Mouse (Mus musculus) embryonic fibroblast, embryonic 13.5 days (primary cell): ENCODE results near the gene Adssl1. TPM values are rescaled to one million over a fixed set of nuclear protein-coding genes. Genes with fewer than 3 reads are reported as not detected.

ENCODE experiments used
- H3K27ac ChIP-seq: 2 replicates; pipeline ENCODE4 v1.5.1; 2012; ENCODE audit warnings: low read length, control low read depth, inconsistent platforms; ENCODE audit not compliant: insufficient read depth
- H3K4me1 ChIP-seq: 2 replicates; pipeline ENCODE4 v1.6.1; 2011; ENCODE audit warnings: low read length; ENCODE audit not compliant: control insufficient read depth, insufficient read depth
- H3K4me3 ChIP-seq: 2 replicates; pipeline ENCODE4 v1.5.1; 2011; ENCODE audit warnings: mild to moderate bottlenecking, control low read depth, low read length; ENCODE audit not compliant: insufficient read depth
- CTCF ChIP-seq: IDR thresholded peaks from 2 replicates; pipeline ENCODE4 v1.5.1; 2011; ENCODE audit warnings: mild to moderate bottlenecking, control low read depth, low read length, moderate library complexity, borderline replicate concordance; ENCODE audit not compliant: insufficient read depth
- POLR2A ChIP-seq: IDR thresholded peaks from 2 replicates; pipeline ENCODE4 v1.6.1; 2011; ENCODE audit warnings: low read depth, mild to moderate bottlenecking, control low read depth, low read length, moderate library complexity
- polyA plus RNA-seq: library from polyadenylated mRNA; stranded (reverse); fragments of >200 nt; gene quantifications from 2 replicates; pipeline ENCODE4 v1.2.4, GENCODE M21; 2011; ENCODE audit warnings: low read depth; ENCODE audit not compliant: missing spikeins, insufficient read length

Gene Adssl1
- polyA plus RNA-seq, 1 experiment: 2.2 TPM

DNA sequence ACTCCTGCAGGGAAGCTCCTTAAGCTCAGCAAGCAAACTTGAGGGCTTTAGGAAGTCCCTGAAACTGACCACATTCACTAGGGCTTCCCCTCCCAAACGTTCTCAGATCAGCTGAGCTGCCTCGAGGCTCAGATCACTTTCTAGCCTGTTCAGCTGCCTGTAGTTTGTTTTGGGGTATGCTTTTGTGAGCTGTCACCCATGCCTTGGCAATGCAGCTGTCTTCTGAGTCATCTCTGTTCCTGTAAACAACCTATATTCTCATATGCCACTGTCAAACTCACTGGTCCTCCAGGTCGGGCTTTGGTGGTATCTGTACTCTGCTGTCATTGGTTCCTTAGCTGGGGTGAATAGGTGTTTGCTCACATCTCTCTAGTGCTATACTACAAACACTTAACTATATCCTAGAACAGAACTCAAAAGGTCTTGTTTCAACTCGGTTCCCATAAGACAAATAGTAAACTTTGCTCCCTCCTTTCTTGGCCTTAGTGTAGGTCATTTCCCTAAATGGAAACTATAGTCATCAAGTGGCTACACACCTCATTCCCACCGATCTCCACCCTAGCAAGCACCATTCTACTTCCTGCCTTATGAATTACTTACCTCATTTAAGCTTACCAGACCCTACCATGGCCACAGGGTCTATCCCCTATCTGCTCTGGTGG lies 32.1 kb downstream of the Adssl1 start:
- Histone ChIP-seq H3K4me1 (peaks cover 11% of the 10 kb centered on the region), H3K4me3 (no peak overlapping the region), H3K27ac (no peak overlapping the region)
- TF ChIP-seq POLR2A: no peak
- no peak for TF ChIP-seq CTCF

DNA sequence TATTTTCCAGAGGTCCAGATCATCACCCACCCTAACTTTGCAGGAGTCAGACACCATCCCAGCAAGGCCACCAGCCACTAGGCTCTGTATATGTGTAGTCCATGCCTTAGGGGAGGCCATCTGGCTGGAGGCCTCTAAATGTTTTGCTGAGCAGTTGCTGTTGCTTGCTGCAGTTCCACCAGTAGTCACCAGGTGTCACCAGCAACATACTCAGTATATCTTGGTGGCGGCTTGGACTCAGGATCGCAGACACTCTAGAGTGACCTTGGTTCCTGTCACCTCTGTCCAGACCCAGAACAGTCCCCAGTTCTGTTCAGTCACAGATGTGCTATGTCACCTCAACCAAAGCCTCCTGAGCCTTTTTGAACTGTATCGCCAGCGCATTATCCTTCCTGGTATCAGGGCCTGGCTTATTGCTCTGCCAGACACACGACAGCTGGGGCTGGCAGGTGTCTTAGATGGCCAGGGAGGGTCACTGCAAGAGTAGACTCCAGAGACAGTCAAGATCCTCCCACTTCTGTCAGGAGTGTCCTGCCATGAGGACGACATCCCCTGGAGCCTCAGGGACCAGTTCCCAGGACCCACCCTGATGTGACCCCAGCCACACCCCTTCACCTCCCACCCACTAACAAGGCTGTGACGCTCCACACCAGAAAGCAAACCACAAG lies 33.4 kb downstream of the Adssl1 start:
- H3K4me1 ChIP-seq: peaks cover 5% of the 10 kb centered on the region
- H3K4me3 ChIP-seq: no peak overlapping the region
- H3K27ac ChIP-seq: no peak overlapping the region
- no peak for TF ChIP-seq POLR2A
- peak; percentile 74; the same call in 1 of the 2 replicates for TF ChIP-seq CTCF

DNA sequence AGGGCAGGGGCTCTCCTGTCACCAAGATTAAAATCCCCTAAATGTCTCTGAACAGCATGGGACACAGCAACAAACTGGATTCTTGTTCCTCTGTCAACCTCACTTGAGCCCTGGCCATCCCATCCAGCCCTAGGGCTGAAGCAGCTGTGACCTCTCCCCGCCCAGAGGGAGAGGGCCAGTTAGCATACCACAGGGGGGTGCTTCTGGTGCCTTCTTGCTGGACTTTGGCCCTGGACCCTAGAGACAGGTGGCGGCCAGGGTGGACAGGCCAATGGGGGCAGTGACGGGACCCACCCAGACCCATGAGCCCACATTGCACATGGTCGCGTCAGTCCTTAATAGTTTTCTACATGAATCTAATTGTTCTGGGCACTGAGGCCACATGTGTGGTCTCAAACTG lies 34.2 kb downstream of the Adssl1 start:
- Histone ChIP-seq H3K4me3 (no peak overlapping the region), H3K4me1 (no peaks in the 10 kb centered on the region), H3K27ac (no peak overlapping the region)
- TF ChIP-seq POLR2A (no peak), CTCF (no peak)

DNA sequence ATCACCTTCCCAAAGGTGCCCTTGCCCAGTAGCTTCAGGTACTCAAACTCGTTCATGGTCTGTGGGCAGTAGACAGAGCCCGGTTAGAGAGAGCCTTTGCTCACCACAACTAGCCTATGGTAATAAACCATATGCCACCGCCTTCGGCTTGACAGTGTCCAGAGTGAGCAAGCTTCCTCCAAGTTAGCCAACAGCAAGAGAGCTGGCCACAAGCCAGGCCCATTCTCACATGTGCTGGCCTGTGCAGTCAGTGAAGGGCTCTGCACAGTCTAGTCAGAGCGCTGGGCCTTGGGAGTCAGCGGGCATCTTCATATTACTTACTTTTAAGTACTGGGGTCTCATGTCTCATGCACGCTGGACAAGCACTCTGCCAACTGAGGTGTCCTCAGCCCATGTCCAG lies 38.8 kb downstream of the Adssl1 start:
- H3K4me1 ChIP-seq: no peaks in the 10 kb centered on the region
- no peak overlapping the region for H3K4me3 ChIP-seq
- H3K27ac ChIP-seq: no peak overlapping the region
- TF ChIP-seq POLR2A (no peak), CTCF (no peak)

DNA sequence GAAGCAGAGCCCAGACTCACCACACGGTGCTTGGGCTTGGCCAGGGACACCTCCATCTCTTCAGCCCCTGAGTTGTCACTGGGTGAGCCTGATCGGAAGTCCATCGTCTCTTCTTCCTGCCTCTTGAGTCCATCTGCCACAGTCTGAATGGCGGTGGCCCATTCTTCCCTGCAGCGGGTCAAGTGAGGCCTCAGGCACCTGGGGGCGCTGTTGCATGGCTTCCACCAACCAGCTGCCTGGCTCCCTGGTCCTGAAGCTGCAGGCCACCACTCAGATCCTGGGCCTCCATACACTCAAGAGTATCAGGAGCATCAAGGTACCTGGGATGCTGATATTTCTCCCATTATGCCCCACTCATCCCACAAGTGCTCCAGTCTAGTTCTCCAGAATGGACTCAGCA lies 39.3 kb downstream of the Adssl1 start:
- TF ChIP-seq POLR2A (no peak), CTCF (peak; percentile 10; the same call in 1 of the 2 replicates)
- no peak overlapping the region for H3K27ac ChIP-seq
- H3K4me3 ChIP-seq: no peak overlapping the region
- H3K4me1 ChIP-seq: no peaks in the 10 kb centered on the region

DNA sequence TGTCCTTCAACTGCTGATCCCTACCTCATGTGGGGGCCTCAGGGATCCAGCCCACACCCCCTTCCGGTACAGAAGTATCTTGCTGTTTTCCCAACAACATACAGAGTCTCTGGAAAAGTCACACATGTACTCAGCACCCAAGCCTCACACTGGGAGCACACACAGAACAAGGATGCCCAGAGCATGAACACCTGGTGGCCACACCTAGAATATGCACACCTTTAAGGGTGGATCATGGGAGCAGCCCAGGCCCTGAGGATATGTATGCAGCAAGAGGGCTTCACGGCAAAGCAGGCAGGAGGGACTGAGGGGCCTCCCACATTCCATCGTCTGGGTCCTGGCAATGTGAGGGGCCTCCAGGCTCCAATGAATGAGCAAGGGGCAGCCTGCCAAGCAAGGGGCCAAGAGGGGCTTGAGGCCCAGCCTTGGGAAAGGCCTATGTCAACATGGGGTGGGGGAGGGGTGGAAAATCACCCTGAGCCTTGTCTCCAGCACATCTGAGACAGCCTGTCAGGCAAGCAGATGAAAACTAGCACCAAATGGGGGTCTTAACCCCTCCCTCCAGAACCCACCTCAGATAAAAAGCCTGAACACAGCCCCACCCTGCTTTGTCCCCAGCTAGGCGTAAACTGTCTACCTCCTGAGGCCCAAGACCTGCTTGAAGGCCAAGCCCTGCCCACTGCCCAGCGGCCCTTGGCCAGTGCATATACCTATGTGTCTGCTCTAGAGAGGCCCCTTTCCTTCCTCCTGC lies 40.9 kb downstream of the Adssl1 start:
- H3K4me3 ChIP-seq: no peak overlapping the region

DNA sequence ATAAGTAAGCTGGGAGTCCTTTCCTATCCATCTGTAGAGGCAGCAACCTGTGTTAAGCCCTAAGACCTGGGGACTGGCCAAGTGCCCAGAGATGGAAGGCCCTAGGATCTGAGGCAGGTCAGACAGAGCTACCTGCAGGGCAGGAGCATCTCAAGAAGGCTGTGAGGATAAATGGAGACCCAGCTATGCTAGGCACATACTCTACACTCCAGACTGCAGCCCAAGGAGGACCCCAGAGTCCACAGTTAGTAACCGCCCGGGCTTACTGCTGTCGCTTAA lies 41.4 kb downstream of the Adssl1 start:
- H3K4me1 ChIP-seq: no peaks in the 10 kb centered on the region
- TF ChIP-seq POLR2A: no peak
- no peak for TF ChIP-seq CTCF
- no peak overlapping the region for H3K4me3 ChIP-seq
- H3K27ac ChIP-seq: no peak overlapping the region

More for the DNA sequence above, 40.9 kb downstream of the Adssl1 start:
- H3K27ac ChIP-seq: no peak overlapping the region
- no peak for TF ChIP-seq CTCF
- no peak for TF ChIP-seq POLR2A
- no peaks in the 10 kb centered on the region for H3K4me1 ChIP-seq

DNA sequence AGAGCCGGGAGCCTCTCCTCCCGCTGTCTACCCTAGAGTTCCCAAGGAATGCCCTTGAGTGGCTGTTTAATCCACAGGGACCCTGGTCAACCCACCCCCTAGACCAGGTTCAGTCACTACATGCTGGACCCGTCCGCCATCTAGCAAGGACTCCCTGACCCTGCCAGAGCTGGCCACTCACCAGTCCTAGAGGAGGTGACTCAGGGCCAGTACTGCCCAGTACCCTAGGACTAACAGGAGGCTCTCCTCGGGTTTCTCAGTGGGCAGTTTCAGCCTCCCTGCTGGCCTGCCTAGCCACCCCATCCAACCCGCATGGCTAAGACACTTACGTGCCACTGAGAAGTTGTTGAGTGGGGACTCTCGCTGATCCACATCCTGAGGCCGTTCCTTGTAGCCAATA lies 42.0 kb downstream of the Adssl1 start:
- TF ChIP-seq POLR2A: no peak
- TF ChIP-seq CTCF: no peak
- Histone ChIP-seq H3K4me3 (no peak overlapping the region), H3K4me1 (no peaks in the 10 kb centered on the region), H3K27ac (no peak overlapping the region)

DNA sequence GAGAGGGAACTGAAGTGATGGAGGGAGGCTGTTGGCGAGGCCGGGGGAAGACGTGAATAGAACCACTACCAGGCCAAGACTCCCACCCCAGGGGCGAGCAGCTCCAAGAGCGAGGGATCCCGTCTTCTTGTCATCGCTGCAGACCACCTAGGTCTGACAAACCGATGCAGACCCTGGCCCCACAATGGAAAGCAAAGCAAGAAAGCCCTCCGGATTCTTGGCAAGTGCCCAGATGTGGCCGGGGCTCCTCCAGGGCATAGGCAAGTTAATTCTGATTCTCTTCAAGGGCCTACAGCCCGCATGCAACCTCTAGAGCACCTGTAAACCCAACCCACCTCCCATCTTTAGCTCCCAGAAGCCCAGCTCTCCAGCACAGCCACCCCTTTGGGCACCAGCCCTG lies 43.5 kb downstream of the Adssl1 start:
- Histone ChIP-seq H3K4me3 (no peak overlapping the region), H3K4me1 (no peaks in the 10 kb centered on the region), H3K27ac (no peak overlapping the region)
- no peak for TF ChIP-seq POLR2A
- no peak for TF ChIP-seq CTCF

DNA sequence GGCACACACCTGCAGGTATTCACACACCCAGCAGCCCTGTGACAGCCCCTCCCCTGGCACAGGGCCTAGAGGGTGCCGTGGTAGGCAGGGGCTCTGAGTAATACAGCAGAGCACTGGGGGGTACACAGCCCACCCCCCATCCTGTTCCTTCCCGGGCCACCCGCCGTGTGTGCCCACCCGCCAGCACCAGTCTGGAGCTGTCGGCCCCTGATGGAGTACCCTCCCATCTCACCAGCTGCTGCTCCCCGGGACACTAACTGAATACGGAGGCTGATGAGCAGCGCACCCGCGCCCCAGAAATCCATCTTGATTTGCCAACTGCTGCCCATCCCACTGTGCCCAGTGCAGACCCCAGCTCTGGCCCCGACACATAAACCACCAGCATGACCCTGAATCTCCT lies 43.9 kb downstream of the Adssl1 start:
- H3K4me3 ChIP-seq: no peak overlapping the region
- TF ChIP-seq POLR2A (no peak), CTCF (no peak)
- H3K27ac ChIP-seq: no peak overlapping the region
- H3K4me1 ChIP-seq: no peaks in the 10 kb centered on the region
